Mouse (Mus musculus) stomach, embryonic 14.5 days (tissue): ENCODE results near the gene Myl6. TPM values are rescaled to one million over a fixed set of nuclear protein-coding genes. Genes with fewer than 3 reads are reported as not detected.

ENCODE experiments used
- ATAC-seq: fragments of 200-750 bp; cut with Nextera tagmentation; 2 replicates; pipeline ENCODE4 v1.8.0; 2017; ENCODE audit warnings: low read depth, moderate TSS enrichment; ENCODE audit not compliant: insufficient number of reproducible peaks, insufficient read depth, low FRiP score
- H3K27ac ChIP-seq: fragments of 300-500 bp; sonication (generic); 2 replicates; pipeline ENCODE4 v1.5.1; 2014; ENCODE audit warnings: mild to moderate bottlenecking, low read length, moderate library complexity, mixed read lengths
- H3K27me3 ChIP-seq: fragments of 300-500 bp; sonication (generic); 2 replicates; pipeline ENCODE4 v1.6.1; 2014; ENCODE audit warnings: low read length, control low read depth, mixed read lengths; ENCODE audit not compliant: control insufficient read depth, insufficient read depth
- H3K36me3 ChIP-seq: fragments of 300-500 bp; sonication (generic); 2 replicates; pipeline ENCODE4 v1.6.1; 2014; ENCODE audit warnings: mild to moderate bottlenecking, control low read depth, low read length, moderate library complexity, mixed read lengths; ENCODE audit not compliant: control insufficient read depth, insufficient read depth
- H3K4me1 ChIP-seq: fragments of 300-500 bp; sonication (generic); 2 replicates; pipeline ENCODE4 v1.6.1; 2014; ENCODE audit warnings: low read length, control low read depth, mixed read lengths; ENCODE audit not compliant: control insufficient read depth, insufficient read depth
- H3K4me2 ChIP-seq: fragments of 300-500 bp; sonication (generic); replicated peaks from 2 replicates; pipeline ENCODE4 v1.6.1; 2014; ENCODE audit warnings: low read depth, low read length, control low read depth
- H3K4me3 ChIP-seq: fragments of 300-500 bp; sonication (generic); 2 replicates; pipeline ENCODE4 v1.5.1; 2014; ENCODE audit warnings: low read depth, low read length, control low read depth
- H3K9ac ChIP-seq: fragments of 300-500 bp; sonication (generic); replicated peaks from 2 replicates; pipeline ENCODE4 v1.6.1; 2014; ENCODE audit warnings: low read depth, mild to moderate bottlenecking, control low read depth, low read length, moderate library complexity, mixed read lengths
- H3K9me3 ChIP-seq: fragments of 300-500 bp; sonication (generic); 2 replicates; pipeline ENCODE4 v1.6.1; 2016; ENCODE audit warnings: low read depth, low read length, control low read depth; ENCODE audit not compliant: control insufficient read depth
- WGBS: fragments of 180-500 bp; shearing (Covaris S2); extraction: QIAGEN DNeasy Blood & Tissue Kit; methylation state at CpG from one replicate; pipeline ENCODE4 v1.1.7; 2014; 5-methylcytosine and 5-hydroxymethylcytosine counted together
- polyA plus RNA-seq: library from polyadenylated mRNA; unstranded; fragments of >200 nt; fragmentation: Nextera tagmentation; extraction: Ambion mirVana; gene quantifications from 2 replicates; pipeline ENCODE4 v1.2.1, GENCODE M21; 2014

Gene Myl6
- polyA plus RNA-seq, 1 experiment from 2014 or later, result 1,933 TPM

DNA sequence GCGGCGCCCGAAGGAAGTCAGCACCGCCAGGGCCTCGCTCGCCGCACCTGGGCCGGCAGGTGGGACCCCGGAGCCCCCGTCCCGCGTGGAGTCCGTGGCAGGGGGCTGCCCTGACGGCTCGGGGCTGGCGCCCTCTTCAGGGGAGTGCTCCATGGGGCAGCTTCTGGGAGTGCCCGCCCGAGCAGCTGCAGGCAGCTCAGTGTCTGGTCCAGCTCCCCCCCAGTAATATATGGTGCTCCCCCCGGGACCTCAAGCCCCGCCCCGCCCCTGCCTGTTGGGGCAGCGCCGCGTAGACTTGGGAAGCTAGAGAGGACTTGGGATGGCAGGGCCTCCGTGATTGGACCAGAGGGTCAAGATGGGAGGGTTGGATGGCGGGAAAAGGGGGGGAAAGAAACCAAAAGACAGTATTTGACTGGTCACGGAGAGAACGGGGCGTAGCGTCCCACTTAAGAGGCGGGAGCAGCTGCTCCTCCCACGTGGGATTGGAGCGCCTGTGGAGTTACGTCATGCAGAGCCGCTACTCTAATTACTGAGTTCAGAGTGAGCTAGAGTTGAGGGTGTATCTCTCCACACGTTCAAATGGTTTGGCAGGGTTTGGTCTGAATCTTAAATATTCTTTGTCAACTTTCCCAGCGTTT lies 31.8 kb upstream of the Myl6 start, which contains the start of gene Esyt1:
TSS of gene Esyt1 (minus strand) at position 201 of the 638 bp plus-strand sequence.
- Histone ChIP-seq H3K9me3 (no peaks in the 10 kb centered on the region), H3K4me2 (peak within 1 kb of the TSS; percentile 96), H3K36me3 (peaks cover 4% of the 10 kb centered on the region; the same call in 1 of the 2 replicates), H3K9ac (peak within 1 kb of the TSS; percentile 45), H3K4me3 (peak within 1 kb of the TSS; percentile 84), H3K27me3 (0 out of 2 replicates have a peak, but pooled peaks cover 4% of the 10 kb centered on the region), H3K27ac (peak within 1 kb of the TSS; percentile 84), H3K4me1 (peaks cover 8% of the 10 kb centered on the region)
- peak; percentile 97 for ATAC-seq
- under 1% methylated on average over 37 of the region's 37 CpGs for WGBS

DNA sequence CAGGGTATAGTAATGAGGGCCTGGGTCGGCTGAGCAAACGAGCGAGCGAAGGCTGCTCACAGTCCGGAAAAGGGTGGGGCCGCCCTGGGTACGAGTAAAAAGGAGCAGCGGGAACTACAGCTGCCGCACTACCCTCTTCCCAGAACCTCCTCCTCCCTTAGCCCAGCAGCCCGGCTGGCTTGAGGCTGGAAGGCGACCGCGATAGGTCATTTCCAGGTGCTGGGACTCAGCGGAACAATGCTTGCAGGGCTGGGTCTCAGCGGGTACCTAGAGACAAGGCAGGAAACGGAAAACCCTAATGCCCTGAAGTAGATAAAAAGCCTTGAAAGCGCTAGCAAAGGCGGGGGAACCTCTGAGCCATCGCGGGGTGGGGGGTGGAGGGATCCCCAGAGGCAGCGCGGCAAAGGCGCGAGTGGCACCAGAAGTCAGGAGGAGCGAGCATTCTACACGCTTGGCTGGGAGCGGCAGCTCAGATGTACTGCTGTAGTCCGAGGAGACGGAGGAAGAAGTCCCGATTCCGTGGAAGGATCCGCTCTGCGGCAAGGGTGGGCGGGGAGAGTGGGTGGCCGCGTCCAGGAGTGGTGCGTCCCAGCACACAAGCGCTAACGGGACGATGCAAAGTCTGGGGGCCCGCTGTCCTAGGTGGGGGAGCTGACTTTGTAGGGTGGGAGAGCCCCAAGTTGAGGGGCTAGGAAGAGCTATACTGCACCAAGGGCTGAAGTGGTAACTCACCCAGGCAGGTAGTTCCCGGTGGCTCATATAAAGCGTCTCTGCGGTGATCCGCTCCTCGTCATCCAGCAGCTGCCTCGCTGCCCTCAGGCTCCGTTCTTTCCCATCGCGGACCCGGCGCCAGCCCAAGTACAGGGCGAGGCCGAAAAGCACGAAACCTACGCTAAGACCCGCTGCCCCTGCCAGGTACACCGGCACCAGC lies 31.1 kb upstream of the Myl6 start:
- Histone ChIP-seq H3K36me3 (peaks cover 9% of the 10 kb centered on the region; the same call in 1 of the 2 replicates), H3K27me3 (0 out of 2 replicates have a peak, but pooled peaks cover 4% of the 10 kb centered on the region), H3K4me1 (peaks cover 8% of the 10 kb centered on the region), H3K27ac (peak overlapping the region; percentile 84), H3K4me3 (peak overlapping the region; percentile 84), H3K4me2 (peak overlapping the region; percentile 96), H3K9me3 (no peaks in the 10 kb centered on the region), H3K9ac (peak overlapping the region; percentile 45)
- WGBS, result under 1% methylated on average over 58 of the region's 58 CpGs
- peak; percentile 7; the same call in 1 of the 2 replicates for ATAC-seq

DNA sequence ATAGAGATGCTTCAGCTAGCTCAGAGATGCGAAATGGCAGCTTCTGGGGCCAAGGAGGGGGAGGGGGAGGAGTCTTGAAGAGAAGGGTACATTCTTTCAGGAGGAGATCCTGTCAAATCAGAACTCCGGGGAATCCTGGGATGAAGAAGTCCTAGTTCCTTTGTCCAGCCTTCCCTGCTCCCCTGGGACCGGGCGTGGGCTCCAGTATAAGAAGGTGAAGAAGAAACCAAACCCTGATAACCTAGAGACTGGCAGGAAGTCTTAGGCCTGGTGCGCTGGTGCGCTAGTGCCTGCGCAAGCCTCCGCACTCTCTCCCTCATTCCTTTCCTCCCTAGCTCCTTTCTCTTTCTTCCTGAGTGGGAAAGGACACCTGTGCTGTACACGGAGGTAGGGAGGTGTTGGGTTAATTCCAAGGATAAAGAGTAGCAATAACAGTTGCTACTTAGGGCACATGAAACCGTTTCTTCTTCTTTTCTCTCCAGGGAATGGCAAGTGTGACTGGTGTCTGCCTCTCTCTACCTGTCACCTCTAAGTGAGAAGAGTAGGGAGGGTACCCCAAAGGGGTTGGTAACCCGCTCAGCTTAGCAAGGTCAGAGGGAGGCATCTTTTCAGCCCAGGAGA lies 30.3 kb upstream of the Myl6 start:
- peak overlapping the region; percentile 45 for H3K9ac ChIP-seq
- H3K36me3 ChIP-seq, result peaks cover 9% of the 10 kb centered on the region; the same call in 1 of the 2 replicates
- peak overlapping the region; percentile 96 for H3K4me2 ChIP-seq
- WGBS, result 19% methylated on average over 11 of the region's 11 CpGs
- no peaks in the 10 kb centered on the region for H3K9me3 ChIP-seq
- peak overlapping the region; percentile 84 for H3K4me3 ChIP-seq
- 0 out of 2 replicates have a peak, but pooled peaks cover 4% of the 10 kb centered on the region for H3K27me3 ChIP-seq
- H3K27ac ChIP-seq, result no peak overlapping the region
- no peak for ATAC-seq
- H3K4me1 ChIP-seq, result peaks cover 8% of the 10 kb centered on the region

DNA sequence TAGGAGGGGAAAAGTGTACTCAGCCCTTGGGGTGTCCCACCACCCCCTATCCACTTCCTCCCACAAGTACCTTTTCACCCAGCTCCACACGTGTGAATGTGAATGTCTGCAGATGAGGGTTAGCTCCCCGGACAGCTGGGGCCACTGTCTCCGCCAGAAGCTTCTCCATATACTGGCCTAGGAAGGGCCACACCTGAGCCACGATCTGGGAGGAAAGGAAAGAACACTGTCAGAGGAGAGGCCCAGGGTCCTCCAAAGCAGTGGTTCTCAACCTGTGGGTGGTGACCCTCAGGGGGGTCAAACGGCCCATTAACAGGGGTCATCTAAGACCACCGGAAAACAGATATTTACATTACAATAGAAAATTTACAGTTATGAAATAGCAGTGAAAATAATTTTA lies 28.4 kb upstream of the Myl6 start:
- Histone ChIP-seq H3K36me3 (peaks cover 9% of the 10 kb centered on the region; the same call in 1 of the 2 replicates), H3K9me3 (no peaks in the 10 kb centered on the region), H3K4me3 (no peak overlapping the region), H3K4me2 (no peak overlapping the region), H3K9ac (no peak overlapping the region), H3K27me3 (0 out of 2 replicates have a peak, but pooled peaks cover 4% of the 10 kb centered on the region), H3K4me1 (peaks cover 8% of the 10 kb centered on the region), H3K27ac (no peak overlapping the region)
- no peak for ATAC-seq
- 72% methylated on average over 6 of the region's 6 CpGs for WGBS

DNA sequence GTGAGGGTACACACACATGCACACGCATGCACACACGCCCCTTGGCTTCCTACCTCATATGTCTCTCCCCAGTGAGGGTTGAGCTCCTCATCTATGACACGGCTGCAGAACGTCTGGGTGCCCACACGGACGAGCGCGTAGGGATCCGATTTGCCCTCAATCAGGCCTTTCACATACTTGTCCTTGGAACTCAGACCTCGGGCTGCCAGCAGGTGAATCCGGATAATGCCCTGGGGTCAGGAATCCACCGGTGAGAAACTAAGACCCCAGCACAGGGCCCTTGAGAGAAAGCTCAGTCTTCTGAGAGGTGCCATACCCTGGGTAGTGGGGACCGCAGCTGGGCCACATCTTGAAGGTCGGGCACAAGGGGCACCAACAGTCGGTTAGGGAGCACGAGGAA lies 26.6 kb upstream of the Myl6 start:
- Histone ChIP-seq H3K9ac (no peak overlapping the region), H3K36me3 (peaks cover 13% of the 10 kb centered on the region; the same call in 1 of the 2 replicates), H3K4me2 (no peak overlapping the region), H3K9me3 (no peaks in the 10 kb centered on the region), H3K27ac (no peak overlapping the region), H3K27me3 (0 out of 2 replicates have a peak, but pooled peaks cover 4% of the 10 kb centered on the region), H3K4me1 (peaks cover 8% of the 10 kb centered on the region), H3K4me3 (no peak overlapping the region)
- no peak for ATAC-seq
- WGBS, result 82% methylated on average over 16 of the region's 16 CpGs

DNA sequence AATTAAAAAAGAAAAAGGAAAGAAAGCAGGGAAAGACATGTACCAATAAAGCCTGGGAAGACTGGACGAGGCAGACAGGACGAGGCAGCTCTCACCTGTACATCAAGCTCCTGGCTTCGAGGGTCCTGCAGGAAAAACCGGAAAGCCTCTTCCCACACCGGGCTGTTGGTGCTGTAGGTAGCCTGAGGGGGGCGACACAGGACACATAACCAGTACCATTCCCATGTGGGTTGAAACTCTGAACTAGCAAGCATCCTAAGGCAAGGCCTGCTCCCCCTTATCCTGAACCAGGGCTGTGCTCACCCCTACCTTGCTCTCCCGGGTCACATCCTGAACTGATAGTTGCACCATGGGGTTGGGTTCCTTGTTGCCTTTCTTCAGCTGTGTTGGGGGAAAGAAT lies 24.9 kb upstream of the Myl6 start:
- H3K4me2 ChIP-seq, result no peak overlapping the region
- H3K4me1 ChIP-seq, result 0 out of 2 replicates have a peak, but pooled peaks cover 1% of the 10 kb centered on the region
- H3K36me3 ChIP-seq, result peaks cover 13% of the 10 kb centered on the region; the same call in 1 of the 2 replicates
- H3K9me3 ChIP-seq, result no peaks in the 10 kb centered on the region
- WGBS, result 76% methylated on average over 7 of the region's 7 CpGs
- no peak overlapping the region for H3K4me3 ChIP-seq
- no peak overlapping the region for H3K27ac ChIP-seq
- no peak for ATAC-seq
- 0 out of 2 replicates have a peak, but pooled peaks cover 4% of the 10 kb centered on the region for H3K27me3 ChIP-seq
- H3K9ac ChIP-seq, result no peak overlapping the region

DNA sequence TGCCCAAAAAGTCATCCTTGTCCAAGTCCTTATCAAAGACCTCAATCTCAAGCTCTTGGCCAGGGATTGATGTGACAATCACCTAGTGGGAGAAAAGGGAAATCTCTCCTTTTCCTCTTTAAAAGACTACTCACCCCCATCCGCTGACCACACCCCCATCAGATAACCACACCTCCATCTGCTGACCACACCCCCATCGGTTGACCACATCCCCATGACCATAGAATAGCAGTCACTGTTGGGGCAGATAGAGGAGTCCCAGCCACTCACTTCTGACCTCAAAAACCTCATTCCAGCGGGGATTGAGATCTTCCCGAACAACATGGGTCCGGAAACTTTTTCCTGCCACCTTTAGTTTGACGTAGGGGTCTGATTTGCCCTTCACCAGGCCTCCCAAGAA lies 22.7 kb upstream of the Myl6 start:
- H3K9me3 ChIP-seq, result no peaks in the 10 kb centered on the region
- no peaks in the 10 kb centered on the region for H3K4me1 ChIP-seq
- WGBS, result 37% methylated on average over 6 of the region's 6 CpGs
- no peak overlapping the region for H3K4me3 ChIP-seq
- H3K27me3 ChIP-seq, result no peaks in the 10 kb centered on the region
- no peak overlapping the region for H3K9ac ChIP-seq
- no peak for ATAC-seq
- H3K4me2 ChIP-seq, result no peak overlapping the region
- H3K36me3 ChIP-seq, result peaks cover 16% of the 10 kb centered on the region; the same call in 1 of the 2 replicates
- no peak overlapping the region for H3K27ac ChIP-seq

DNA sequence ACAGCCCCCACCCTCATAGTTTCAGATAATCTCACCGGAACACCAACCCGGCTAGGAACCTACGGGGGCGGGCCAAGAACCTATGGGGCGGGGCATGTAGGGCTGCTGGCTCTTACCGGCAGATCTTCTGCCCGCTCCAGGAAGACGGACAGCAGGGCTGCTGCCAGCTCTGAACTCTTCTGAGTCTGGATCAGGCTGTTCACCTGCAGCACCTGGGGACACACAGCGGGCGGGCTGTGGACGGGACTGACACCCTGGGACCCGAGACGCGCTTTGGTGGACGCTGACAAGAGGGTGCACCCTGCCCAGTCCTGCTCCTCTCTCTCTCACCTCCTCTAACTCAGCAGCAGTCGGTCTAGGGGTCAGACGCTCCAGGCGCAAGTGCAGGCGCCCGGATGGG lies 22.1 kb upstream of the Myl6 start:
- no peaks in the 10 kb centered on the region for H3K4me1 ChIP-seq

More for the DNA sequence above, 22.1 kb upstream of the Myl6 start:
- 0 out of 2 replicates have a peak overlapping the region, but pooled peaks have one; percentile 7 for H3K4me2 ChIP-seq
- H3K9me3 ChIP-seq, result no peaks in the 10 kb centered on the region
- H3K4me3 ChIP-seq, result no peak overlapping the region
- 35% methylated on average over 20 of the region's 20 CpGs for WGBS
- no peak overlapping the region for H3K27ac ChIP-seq
- H3K9ac ChIP-seq, result no peak overlapping the region
- H3K36me3 ChIP-seq, result peaks cover 13% of the 10 kb centered on the region; the same call in 1 of the 2 replicates
- H3K27me3 ChIP-seq, result no peaks in the 10 kb centered on the region
- ATAC-seq, result no peak; the same call in 1 of the 2 replicates
